Mouse (Mus musculus): ENCODE results near the gene Gm2888. TPM values are rescaled to one million over a fixed set of nuclear protein-coding genes. Genes with fewer than 3 reads are reported as not detected.

Gm2888 gene
- polyA plus RNA-seq (2012; rRNA removed) = not detected in 2 replicates

GRCm38 (mm10) chr14:3029702-3030101, at the start of gene Gm2888:
TSS of gene Gm2888 (plus strand) at chr14:3030002.

GRCm38 (mm10) chr14:3048727-3049512, 19.1 kb downstream of the Gm2888 start, which contains the start of gene Gm2897:
TSS of gene Gm2897 (plus strand) at chr14:3049285.

Other genes starting within 250 kb of the Gm2888 start
- not detected in 2 replicates for gene Gm2897, start 19.3 kb downstream of the Gm2888 start, polyA plus RNA-seq (2012; rRNA removed)
- not detected in 2 replicates for gene Gm10340, start 104.0 kb downstream of the Gm2888 start, polyA plus RNA-seq (2012; rRNA removed)
- not detected in 2 replicates for gene Gm5795, start 158.3 kb downstream of the Gm2888 start, polyA plus RNA-seq (2012; rRNA removed)
- 0.05 TPM in 1 of 2 replicates, not detected in the other for gene D830030K20Rik, start 178.5 kb downstream of the Gm2888 start, polyA plus RNA-seq (2012; rRNA removed)